Comparison of ENCODE assay signal across 43 mouse cellular contexts in the genomic region with DNA sequence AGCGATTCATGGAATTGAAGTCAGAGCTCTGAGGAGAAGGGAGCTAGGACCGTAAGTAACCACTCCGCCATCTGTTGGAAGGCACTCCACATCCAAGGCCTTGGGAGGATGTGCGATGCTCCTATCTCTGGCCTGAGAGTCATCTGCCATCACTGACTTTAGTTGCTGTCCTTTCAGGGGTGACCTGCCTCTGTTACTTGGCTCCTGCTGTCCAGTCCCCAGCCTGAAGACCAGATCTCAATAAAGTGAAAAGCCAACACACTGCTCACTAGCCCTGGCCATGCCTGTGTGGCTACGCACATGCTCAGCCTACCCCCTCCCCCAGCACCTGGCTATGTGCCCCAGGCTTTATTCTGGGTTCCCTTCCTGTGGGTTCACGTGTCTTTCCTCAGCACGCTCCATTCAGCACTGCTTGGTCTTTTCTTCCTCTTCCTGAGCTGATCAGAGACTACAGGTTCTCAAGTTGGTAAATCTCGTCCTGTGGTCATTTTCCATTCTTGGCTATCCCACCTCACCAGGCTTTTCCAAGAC. TPM values are rescaled to one million over a fixed set of nuclear protein-coding genes. Genes with fewer than 3 reads are reported as not detected.
A peak's percentile ranks its signal among the peaks of the same experiment; 100 is the strongest.
DNase-seq lines count a peak whose midpoint lies in the region; ATAC-seq and TF ChIP-seq lines count a peak whose summit lies in the region.
"Had no signal": no experiment of that assay in that cellular context is flagged by ENCODE, and none has a peak within 500 bp of the region (broad histone marks: within the 10 kb centered on the region; RNA-seq: fewer than 3 reads in every experiment).

No protein-coding gene starts in this region.

- no peak for DNase-seq in layer of hippocampus, adult 2 months (ENCODE audit: low spot score in 2 of 2)
- no peak for DNase-seq in layer of hippocampus, postnatal 14 days (ENCODE audit: low spot score in 2 of 2)
- peak; percentile 29 for DNase-seq in retina, postnatal 1 day
- no peak for DNase-seq in retina, embryonic 14.5 days (ENCODE audit: low spot score)
- no peak for DNase-seq in lung, postnatal 25 days (ENCODE audit: low spot score)
- DNase-seq: adrenal gland, postnatal 25 days; B cell, adult 2 months; cerebellum, adult 2 months; embryo, embryonic 11 days; gastrocnemius, postnatal 25 days; heart, adult 18-20 months; heart, postnatal 4 days; kidney, adult 2 months; kidney, postnatal 36 days; lung, embryonic 14.5 days; lung, postnatal 14 days; thymus, adult 18-20 months; thymus, postnatal 25 days had no signal

- no peak for TF ChIP-seq CTCF in layer of hippocampus, adult 2 months (conservative IDR thresholded peaks at IDR 0.05)

- ATAC-seq in forebrain, embryonic 12.5 days (ENCODE audit: low FRiP score): no peak
- ATAC-seq in forebrain, embryonic 16.5 days: no peak
- ATAC-seq: forebrain, embryonic 14.5 days; intestine, embryonic 15.5 days had no signal

- H3K4me1 ChIP-seq in forebrain, embryonic 12.5 days: peaks cover 25% of the 10 kb centered on the region
- H3K4me1 ChIP-seq in forebrain, embryonic 16.5 days (replicated peaks; ENCODE audit: control insufficient read depth, insufficient read depth, low read length): peaks cover 11% of the 10 kb centered on the region
- H3K4me1 ChIP-seq: liver, embryonic 15.5 days had no signal

- H3K9ac ChIP-seq in forebrain, embryonic 12.5 days: peak overlapping the region; percentile 12; the same call in 1 of the 2 replicates
- no peak overlapping the region for H3K9ac ChIP-seq in forebrain, embryonic 16.5 days (replicated peaks; ENCODE audit: low read depth, low read length)
- H3K9ac ChIP-seq: hindbrain, embryonic 15.5 days; intestine, embryonic 15.5 days; liver, embryonic 15.5 days; lung, embryonic 14.5 days; midbrain, embryonic 12.5 days had no signal

- H3K9me3 ChIP-seq in forebrain, embryonic 12.5 days: no peaks in the 10 kb centered on the region
- H3K9me3 ChIP-seq in forebrain, embryonic 16.5 days (ENCODE audit: control insufficient read depth, low read length): no peaks in the 10 kb centered on the region
- H3K9me3 ChIP-seq: hindbrain, embryonic 15.5 days; intestine, embryonic 15.5 days; liver, embryonic 15.5 days; midbrain, embryonic 12.5 days had no signal

- no peak overlapping the region for H3K4me3 ChIP-seq in forebrain, embryonic 12.5 days (replicated peaks)
- H3K4me3 ChIP-seq in forebrain, embryonic 16.5 days (replicated peaks; ENCODE audit: low read length): no peak overlapping the region
- H3K4me3 ChIP-seq in layer of hippocampus, adult 2 months: no peak overlapping the region
- H3K4me3 ChIP-seq: erythroblast, embryonic 14.5 days; hindbrain, embryonic 15.5 days; intestine, embryonic 15.5 days; liver, embryonic 15.5 days; midbrain, embryonic 12.5 days had no signal

- H3K36me3 ChIP-seq in forebrain, embryonic 12.5 days (replicated peaks): no peaks in the 10 kb centered on the region
- H3K36me3 ChIP-seq in forebrain, embryonic 16.5 days (ENCODE audit: control insufficient read depth, insufficient read depth): no peaks in the 10 kb centered on the region
- H3K36me3 ChIP-seq: hindbrain, embryonic 15.5 days; intestine, embryonic 15.5 days; liver, embryonic 15.5 days; midbrain, embryonic 12.5 days had no signal

- H3K4me2 ChIP-seq in forebrain, embryonic 12.5 days: no peak overlapping the region
- H3K4me2 ChIP-seq in forebrain, embryonic 16.5 days (ENCODE audit: low read length): no peak overlapping the region
- H3K4me2 ChIP-seq: heart, embryonic 11.5 days; hindbrain, embryonic 15.5 days; intestine, embryonic 15.5 days; liver, embryonic 15.5 days; lung, embryonic 14.5 days; midbrain, embryonic 12.5 days had no signal

- H3K27ac ChIP-seq in forebrain, embryonic 12.5 days: no peak overlapping the region
- H3K27ac ChIP-seq in forebrain, embryonic 16.5 days (ENCODE audit: low read length): no peak overlapping the region
- peak overlapping the region; percentile 80 for H3K27ac ChIP-seq in layer of hippocampus, adult 2 months
- H3K27ac ChIP-seq: hindbrain, embryonic 15.5 days; intestine, embryonic 15.5 days; liver, embryonic 15.5 days; midbrain, embryonic 12.5 days; stomach, postnatal 0 days had no signal

- WGBS in forebrain, embryonic 12.5 days: 79% methylated on average over 8 of the region's 8 CpGs
- WGBS in forebrain, embryonic 16.5 days: 70% methylated on average over 8 of the region's 8 CpGs

- peaks cover 3% of the 10 kb centered on the region; the same call in 1 of the 2 replicates for H3K27me3 ChIP-seq in forebrain, embryonic 12.5 days
- H3K27me3 ChIP-seq in forebrain, embryonic 16.5 days (replicated peaks; ENCODE audit: control insufficient read depth, insufficient read depth, low read length): no peaks in the 10 kb centered on the region
- H3K27me3 ChIP-seq: hindbrain, embryonic 15.5 days; intestine, embryonic 15.5 days; liver, embryonic 15.5 days had no signal

RNA-seq across cellular contexts. Expression of a gene that starts 41.1 kb away (rescaled TPM):
- not detected in 2 replicates for polyA plus RNA-seq in forebrain, embryonic 12.5 days (2016; fragmentation: Nextera tagmentation; extraction: Ambion mirVana)
- not detected in 2 replicates for polyA plus RNA-seq in forebrain, embryonic 16.5 days (2015; fragmentation: Nextera tagmentation; extraction: Ambion mirVana)
- total RNA-seq in layer of hippocampus, adult 2 months (2021): not detected
- total RNA-seq in layer of hippocampus, postnatal 14 days (2021): not detected
- total RNA-seq: adrenal gland, adult 18-20 months; adrenal gland, postnatal 25 days; gastrocnemius, adult 18-20 months; gastrocnemius, postnatal 25 days; heart, adult 18-20 months; heart, postnatal 4 days; layer of hippocampus, postnatal 25 days; left cerebral cortex, adult 8-10 months; liver, adult 2 months; megakaryocyte progenitor cell, adult 5-6 weeks; monocyte, adult 5-6 weeks had no signal
- polyA plus RNA-seq: brain, embryonic 14.5 days; cerebellum, adult 2 months; embryonic facial prominence, embryonic 14.5 days; erythroblast, embryonic 14.5 days; forebrain, embryonic 14.5 days; frontal cortex, adult 2 months; heart, embryonic 11.5 days; heart, postnatal 0 days; hindbrain, embryonic 15.5 days; intestine, embryonic 15.5 days; kidney, adult 2 months; kidney, embryonic 16.5 days; limb, embryonic 11.5 days; liver, adult 2 months; liver, embryonic 15.5 days; lung, embryonic 14.5 days; midbrain, embryonic 12.5 days; neural tube, embryonic 14.5 days; spleen, adult 2 months; stomach, postnatal 0 days had no signal
